Mouse (Mus musculus) T-helper 2 cell (primary cell): ENCODE data around the gene Lhpp.

Experiments used
- in situ Hi-C: fragments of 300-600 bp; cut with MboI, MseI; formaldehyde crosslinking; loops from one replicate; pipeline ENCODE4 v1.15.1; 2025; ENCODE audit warnings: high pct_unique_total_duplicates

Gene Lhpp

GRCm38 (mm10) chr7:132679549-132679948, 69.1 kb downstream of the Lhpp start:
- in situ Hi-C loops = no loop called here

GRCm38 (mm10) chr7:132681296-132681695, 70.9 kb downstream of the Lhpp start:
- in situ Hi-C loops = no loop called here

GRCm38 (mm10) chr7:132681831-132682230, 71.4 kb downstream of the Lhpp start:
- in situ Hi-C loops = no loop called here

- in situ Hi-C loops = no loop called here
These were observed 71.9 kb downstream of the Lhpp start for GRCm38 (mm10) chr7:132682336-132682735.

GRCm38 (mm10) chr7:132682901-132683300, 72.5 kb downstream of the Lhpp start:
- in situ Hi-C loops = no loop called here

- in situ Hi-C loops = no loop called here
These were observed 73.5 kb downstream of the Lhpp start for GRCm38 (mm10) chr7:132683923-132684322.

GRCm38 (mm10) chr7:132686515-132686914, 76.1 kb downstream of the Lhpp start:
- in situ Hi-C loops = no loop called here

GRCm38 (mm10) chr7:132687897-132688296, 77.5 kb downstream of the Lhpp start:
- in situ Hi-C loops = no loop called here

GRCm38 (mm10) chr7:132688721-132689120, 78.3 kb downstream of the Lhpp start:
- in situ Hi-C loops = no loop called here

GRCm38 (mm10) chr7:132689722-132690121, 79.3 kb downstream of the Lhpp start:
- in situ Hi-C loops = no loop called here

GRCm38 (mm10) chr7:132690716-132691472, 80.5 kb downstream of the Lhpp start:
- in situ Hi-C loops = no loop called here

GRCm38 (mm10) chr7:132692719-132693118, 82.3 kb downstream of the Lhpp start:
- in situ Hi-C loops = no loop called here

GRCm38 (mm10) chr7:132693561-132693960, 83.1 kb downstream of the Lhpp start:
- in situ Hi-C loops = no loop called here

GRCm38 (mm10) chr7:132697258-132697796, 86.9 kb downstream of the Lhpp start:
- in situ Hi-C loops = no loop called here

GRCm38 (mm10) chr7:132698737-132699136, 88.3 kb downstream of the Lhpp start:
- in situ Hi-C loops = no loop called here

- in situ Hi-C loops = no loop called here
These were observed 88.7 kb downstream of the Lhpp start for GRCm38 (mm10) chr7:132699165-132699564.

GRCm38 (mm10) chr7:132699639-132700038, 89.2 kb downstream of the Lhpp start:
- in situ Hi-C loops = no loop called here

GRCm38 (mm10) chr7:132700107-132700506, 89.7 kb downstream of the Lhpp start:
- in situ Hi-C loops = no loop called here

- in situ Hi-C loops = no loop called here
These were observed 91.0 kb downstream of the Lhpp start for GRCm38 (mm10) chr7:132701412-132701811.

GRCm38 (mm10) chr7:132702024-132702423, 91.6 kb downstream of the Lhpp start:
- in situ Hi-C loops = no loop called here

- in situ Hi-C loops = no loop called here
These were observed 92.1 kb downstream of the Lhpp start for GRCm38 (mm10) chr7:132702492-132703070.

- in situ Hi-C loops = no loop called here
These were observed 93.3 kb downstream of the Lhpp start for GRCm38 (mm10) chr7:132703515-132704309.
